Comparison of ENCODE assay signal across 9 mouse cellular contexts in the genomic region with DNA sequence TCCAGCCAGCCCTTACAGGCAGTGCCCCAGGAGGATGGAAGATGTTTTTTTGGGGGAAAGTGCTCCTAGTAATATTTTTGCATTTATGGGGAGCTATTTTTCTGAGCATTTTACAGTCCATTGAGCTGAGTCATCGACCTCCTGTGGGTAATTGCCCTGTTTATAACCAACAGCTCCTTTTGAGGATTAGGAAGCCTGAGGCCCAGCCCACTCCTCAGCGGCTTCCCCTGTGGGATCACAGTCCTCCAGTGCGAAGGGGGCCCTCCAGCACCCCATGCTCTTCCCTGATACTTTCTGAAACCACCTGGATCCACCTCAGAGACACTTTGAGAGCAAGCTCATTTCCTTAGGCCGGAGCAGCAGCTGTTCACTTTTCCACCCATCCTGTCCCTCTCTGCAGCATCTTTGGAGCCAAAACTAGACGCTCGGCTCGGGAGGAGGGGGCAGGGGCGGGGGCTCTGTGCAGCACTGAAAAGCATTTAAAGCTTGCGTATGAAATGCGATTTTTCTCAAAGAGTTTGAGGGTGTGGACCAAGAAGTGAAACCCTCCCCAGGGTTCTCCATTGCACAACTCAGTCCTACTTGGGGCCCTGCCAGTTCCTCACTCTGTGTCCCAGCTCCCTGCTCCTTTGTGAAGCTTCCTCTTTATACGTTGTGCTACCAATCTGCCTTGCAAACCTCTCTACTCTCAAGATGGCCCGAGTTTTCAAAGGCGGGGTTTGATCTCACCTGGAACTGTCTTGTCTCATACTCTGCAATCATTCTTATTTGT. TPM values are rescaled to one million over a fixed set of nuclear protein-coding genes. Genes with fewer than 3 reads are reported as not detected.
DNase-seq lines count a peak whose midpoint lies in the region; ATAC-seq and TF ChIP-seq lines count a peak whose summit lies in the region.
"Had no signal": no experiment of that assay in that cellular context is flagged by ENCODE, and none has a peak within 500 bp of the region (broad histone marks: within the 10 kb centered on the region; RNA-seq: fewer than 3 reads in every experiment).

No protein-coding gene starts in this region.

- DNase-seq in 416B (ENCODE audit: low read depth) = peak; percentile 38
- peak; percentile 93 for DNase-seq in NIH3T3 (ENCODE audit: low read depth)
- DNase-seq in cerebellum, postnatal 36 days = peak; percentile 20 to 26
- DNase-seq in lung, postnatal 0 days (ENCODE audit: low spot score) = peak; percentile 91
- DNase-seq in thymus, postnatal 4 days = no peak

- 47% methylated on average over 13 of the region's 13 CpGs for WGBS in intestine, embryonic 16.5 days
- whole genome bisulfite sequencing in lung, postnatal 0 days = 36% methylated on average over 13 of the region's 13 CpGs
- WGBS in stomach, embryonic 15.5 days = 50% methylated on average over 13 of the region's 13 CpGs

- no peak overlapping the region for H3K4me2 ChIP-seq in intestine, embryonic 16.5 days (ENCODE audit: low read depth, low read length)
- H3K4me2 ChIP-seq in lung, postnatal 0 days (replicated peaks; ENCODE audit: low read depth, low read length) = peak overlapping the region; percentile 35
- peak overlapping the region; percentile 32 for H3K4me2 ChIP-seq in stomach, embryonic 15.5 days

- H3K36me3 ChIP-seq in intestine, embryonic 16.5 days (ENCODE audit: control insufficient read depth, insufficient read depth, low read length) = no peaks in the 10 kb centered on the region
- H3K36me3 ChIP-seq in lung, postnatal 0 days (ENCODE audit: insufficient read depth, low read length) = no peaks in the 10 kb centered on the region
- no peaks in the 10 kb centered on the region for H3K36me3 ChIP-seq in stomach, embryonic 15.5 days

- H3K4me1 ChIP-seq in intestine, embryonic 16.5 days (ENCODE audit: control insufficient read depth, insufficient read depth, low read length) = peaks cover 3% of the 10 kb centered on the region; the same call in 1 of the 2 replicates
- H3K4me1 ChIP-seq in lung, postnatal 0 days (ENCODE audit: insufficient read depth, low read depth, low read length) = no peaks in the 10 kb centered on the region
- no peaks in the 10 kb centered on the region for H3K4me1 ChIP-seq in stomach, embryonic 15.5 days

- peak; percentile 72 for ATAC-seq in intestine, embryonic 16.5 days
- ATAC-seq in lung, postnatal 0 days = peak; percentile 93
- no peak for ATAC-seq in stomach, embryonic 15.5 days (ENCODE audit: insufficient read depth, low FRiP score, low read depth)
- no peak for ATAC-seq in activated CD4-positive, CD25-positive, alpha-beta regulatory T cell, adult 4 months

- H3K4me3 ChIP-seq in intestine, embryonic 16.5 days (ENCODE audit: low read length) = no peak overlapping the region
- H3K4me3 ChIP-seq in lung, postnatal 0 days (ENCODE audit: low read depth, low read length) = no peak overlapping the region
- H3K4me3 ChIP-seq in stomach, embryonic 15.5 days (replicated peaks) = no peak overlapping the region
- H3K4me3 ChIP-seq: left cerebral cortex, adult 2 months had no signal

- H3K27me3 ChIP-seq in intestine, embryonic 16.5 days (replicated peaks; ENCODE audit: control insufficient read depth, insufficient read depth, low read length) = no peaks in the 10 kb centered on the region
- H3K27me3 ChIP-seq in lung, postnatal 0 days (replicated peaks; ENCODE audit: insufficient read depth, low read length) = no peaks in the 10 kb centered on the region
- no peaks in the 10 kb centered on the region for H3K27me3 ChIP-seq in stomach, embryonic 15.5 days (replicated peaks)

- H3K9ac ChIP-seq in intestine, embryonic 16.5 days (ENCODE audit: low read depth, low read length) = no peak overlapping the region
- H3K9ac ChIP-seq in lung, postnatal 0 days (replicated peaks; ENCODE audit: low read depth) = no peak overlapping the region; the same call in 1 of the 2 replicates
- no peak overlapping the region for H3K9ac ChIP-seq in stomach, embryonic 15.5 days

- H3K27ac ChIP-seq in intestine, embryonic 16.5 days (ENCODE audit: low read length) = no peak overlapping the region
- peak overlapping the region; percentile 20; the same call in 1 of the 2 replicates for H3K27ac ChIP-seq in lung, postnatal 0 days (ENCODE audit: low read length)
- H3K27ac ChIP-seq in stomach, embryonic 15.5 days = peak overlapping the region; percentile 51; the same call in 1 of the 2 replicates
- H3K27ac ChIP-seq: left cerebral cortex, adult 2 months had no signal

- H3K9me3 ChIP-seq in intestine, embryonic 16.5 days (ENCODE audit: control insufficient read depth, low read length) = no peaks in the 10 kb centered on the region
- no peaks in the 10 kb centered on the region for H3K9me3 ChIP-seq in lung, postnatal 0 days (ENCODE audit: low read length)
- no peaks in the 10 kb centered on the region for H3K9me3 ChIP-seq in stomach, embryonic 15.5 days

- TF ChIP-seq CTCF in lung, postnatal 0 days (IDR thresholded peaks at IDR 0.05) = no peak

- no peak for TF ChIP-seq EP300 in lung, postnatal 0 days (IDR thresholded peaks at IDR 0.05)

RNA-seq across cellular contexts. Expression of gene Pias1, which starts 43.5 kb away (rescaled TPM):
- polyA plus RNA-seq in intestine, embryonic 16.5 days (2015; fragmentation: Nextera tagmentation; extraction: Ambion mirVana) = 46.2 and 48.1 TPM in 2 replicates
- polyA plus RNA-seq in lung, postnatal 0 days (2015; fragmentation: Nextera tagmentation; extraction: Ambion mirVana) = 58.1 and 59.6 TPM in 2 replicates
- polyA plus RNA-seq in stomach, embryonic 15.5 days (2015; fragmentation: Nextera tagmentation; extraction: Ambion mirVana) = 46.7 and 48.0 TPM in 2 replicates
- polyA plus RNA-seq in activated CD4-positive, CD25-positive, alpha-beta regulatory T cell, adult 4 months (2017; shearing (Covaris generic)) = 100 to 1,000 TPM; 132 to 142 TPM

Comparison
In these comparisons a context has a peak if more than half of its experiments do, and no peak if none do; other contexts are left out.
1. ATAC-seq: peak in intestine, embryonic 16.5 days (single experiment) and lung, postnatal 0 days (single experiment); none in stomach, embryonic 15.5 days (single experiment) and activated CD4-positive, CD25-positive, alpha-beta regulatory T cell, adult 4 months (single experiment).